ENCODE assay signal across 8 mouse cellular contexts in the genomic region with DNA sequence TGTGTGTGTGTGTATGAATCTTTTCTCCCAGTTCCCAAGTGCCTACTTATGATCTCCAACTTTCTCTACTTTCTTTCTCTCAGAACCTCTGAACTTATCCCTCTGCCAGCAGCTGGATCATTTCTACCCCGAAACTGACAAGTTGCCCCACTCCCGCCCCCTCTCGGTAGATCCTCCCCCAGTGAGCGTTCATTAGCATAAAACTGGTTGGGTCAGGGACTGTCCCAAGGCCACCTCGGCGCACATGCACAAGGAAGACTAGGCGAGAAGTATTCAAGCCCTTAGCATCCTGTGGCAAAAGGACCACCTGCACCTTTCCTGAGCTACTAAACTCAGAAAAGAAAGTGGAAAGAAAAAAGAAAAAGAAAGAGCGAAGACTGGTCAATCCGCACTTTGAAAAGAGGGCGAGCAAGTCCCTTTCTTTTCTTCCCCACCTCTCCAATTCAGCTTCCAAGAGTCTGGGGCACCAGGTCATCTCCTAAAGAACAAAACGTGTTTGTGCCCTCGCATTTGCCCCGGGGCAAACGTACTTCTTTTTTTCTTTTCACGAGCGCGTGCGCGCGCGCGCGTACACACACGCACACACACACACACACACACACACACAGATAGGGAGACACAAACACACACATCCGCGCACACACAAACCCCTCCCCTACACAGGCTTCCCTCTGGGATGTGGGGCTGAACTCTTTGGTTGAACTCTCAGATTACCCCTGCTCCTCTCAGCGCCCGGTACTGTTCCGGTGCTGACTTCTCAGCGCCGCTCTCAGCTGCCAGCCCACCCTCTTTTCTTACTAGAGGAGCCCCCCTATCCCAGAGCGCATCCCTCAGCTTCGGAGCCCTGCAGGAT. TPM values are rescaled to one million over a fixed set of nuclear protein-coding genes. Genes with fewer than 3 reads are reported as not detected.
DNase-seq lines count a peak whose midpoint lies in the region; ATAC-seq and TF ChIP-seq lines count a peak whose summit lies in the region.

No protein-coding gene starts in this region.

- no peaks in the 10 kb centered on the region for H3K36me3 ChIP-seq in intestine, embryonic 16.5 days (ENCODE audit: control insufficient read depth, insufficient read depth, low read length)
- H3K36me3 ChIP-seq in liver, postnatal 0 days (replicated peaks; ENCODE audit: insufficient read depth, low read length) = no peaks in the 10 kb centered on the region
- H3K36me3 ChIP-seq in neural tube, embryonic 15.5 days = no peaks in the 10 kb centered on the region

- TF ChIP-seq CTCF in liver, postnatal 0 days (IDR thresholded peaks at IDR 0.05; ENCODE audit: low read depth) = peak; percentile 38

- no peaks in the 10 kb centered on the region for H3K4me1 ChIP-seq in intestine, embryonic 16.5 days (ENCODE audit: control insufficient read depth, insufficient read depth, low read length)
- H3K4me1 ChIP-seq in liver, postnatal 0 days (ENCODE audit: insufficient read depth) = peaks cover 13% of the 10 kb centered on the region
- H3K4me1 ChIP-seq in neural tube, embryonic 15.5 days = peaks cover 14% of the 10 kb centered on the region

- peak overlapping the region; percentile 66 for H3K27ac ChIP-seq in intestine, embryonic 16.5 days (ENCODE audit: low read length)
- H3K27ac ChIP-seq in liver, postnatal 0 days (ENCODE audit: low read depth) = 0 out of 2 replicates have a peak overlapping the region, but pooled peaks have one; percentile 49
- peak overlapping the region; percentile 94 for H3K27ac ChIP-seq in neural tube, embryonic 15.5 days (replicated peaks)

- peak; percentile 14; the same call in 1 of the 2 replicates for ATAC-seq in frontal cortex, adult (ENCODE audit: low TSS enrichment)
- peak; percentile 57 for ATAC-seq in granulocyte monocyte progenitor cell, adult 5-6 weeks (replicated peaks; ENCODE audit: poor library complexity, severe bottlenecking)
- ATAC-seq in intestine, embryonic 16.5 days = peak; percentile 62
- ATAC-seq in liver, postnatal 0 days = peak; percentile 32
- peak; percentile 48 for ATAC-seq in neural tube, embryonic 15.5 days (ENCODE audit: low FRiP score)
- no peak for ATAC-seq in monocyte, adult 5-6 weeks (replicated peaks; ENCODE audit: insufficient number of reproducible peaks, low FRiP score, low TSS enrichment, poor library complexity, severe bottlenecking)

- DNase-seq in frontal cortex, adult 2 months (ENCODE audit: extremely low spot score in 1 of 2, low spot score in 1 of 2) = no peak
- DNase-seq in cerebellum, postnatal 10 days = peak; percentile 62 to 69
- peak; percentile 36 for DNase-seq in liver, postnatal 0 days

- WGBS in intestine, embryonic 16.5 days = 1% methylated on average over 33 of the region's 33 CpGs
- under 1% methylated on average over 33 of the region's 33 CpGs for WGBS in liver, postnatal 0 days (ENCODE audit: insufficient replicate concordance)
- WGBS in neural tube, embryonic 15.5 days = under 1% methylated on average over 33 of the region's 33 CpGs

- peak overlapping the region; percentile 94 for H3K4me2 ChIP-seq in intestine, embryonic 16.5 days (ENCODE audit: low read depth, low read length)
- H3K4me2 ChIP-seq in liver, postnatal 0 days (ENCODE audit: low read depth, low read length) = peak overlapping the region; percentile 81
- H3K4me2 ChIP-seq in neural tube, embryonic 15.5 days = peak overlapping the region; percentile 85

- TF ChIP-seq EP300 in liver, postnatal 0 days (IDR thresholded peaks at IDR 0.05; ENCODE audit: low read depth) = no peak

- H3K9me3 ChIP-seq in intestine, embryonic 16.5 days (ENCODE audit: control insufficient read depth, low read length) = no peaks in the 10 kb centered on the region
- no peaks in the 10 kb centered on the region for H3K9me3 ChIP-seq in liver, postnatal 0 days (ENCODE audit: low read length)
- H3K9me3 ChIP-seq in neural tube, embryonic 15.5 days (replicated peaks) = no peaks in the 10 kb centered on the region

- H3K4me3 ChIP-seq in intestine, embryonic 16.5 days (ENCODE audit: low read length) = peak overlapping the region; percentile 73
- peak overlapping the region; percentile 58 for H3K4me3 ChIP-seq in liver, postnatal 0 days (ENCODE audit: low read depth, low read length)
- peak overlapping the region; percentile 85 for H3K4me3 ChIP-seq in neural tube, embryonic 15.5 days (replicated peaks)

- 0 out of 2 replicates have a peak, but pooled peaks cover 3% of the 10 kb centered on the region for H3K27me3 ChIP-seq in intestine, embryonic 16.5 days (replicated peaks; ENCODE audit: control insufficient read depth, insufficient read depth, low read length)
- H3K27me3 ChIP-seq in liver, postnatal 0 days (ENCODE audit: insufficient read depth, low read length) = peaks cover 38% of the 10 kb centered on the region
- H3K27me3 ChIP-seq in neural tube, embryonic 15.5 days (replicated peaks) = no peaks in the 10 kb centered on the region

- H3K9ac ChIP-seq in intestine, embryonic 16.5 days (ENCODE audit: low read depth, low read length) = peak overlapping the region; percentile 73
- peak overlapping the region; percentile 45 for H3K9ac ChIP-seq in liver, postnatal 0 days (replicated peaks)
- H3K9ac ChIP-seq in neural tube, embryonic 15.5 days (replicated peaks) = peak overlapping the region; percentile 86

RNA-seq across cellular contexts. Expression of a gene that starts 2.2 kb away (rescaled TPM):
- polyA plus RNA-seq in frontal cortex, adult 2 months (2012; rRNA removed) = 1.8 and 1.9 TPM in 2 replicates
- total RNA-seq in granulocyte monocyte progenitor cell, adult 5-6 weeks (2014; fragmentation: Nextera tagmentation) = 12.9 and 16.9 TPM in 2 replicates
- total RNA-seq in granulocyte monocyte progenitor cell, adult 5-6 weeks (2017) = 7.1 and 9.9 TPM in 2 replicates
- polyA plus RNA-seq in intestine, embryonic 16.5 days (2015; fragmentation: Nextera tagmentation; extraction: Ambion mirVana) = 1.7 and 1.9 TPM in 2 replicates
- 0.36 and 0.39 TPM in 2 replicates for polyA plus RNA-seq in liver, postnatal 0 days (2015; fragmentation: Nextera tagmentation; extraction: Ambion mirVana)
- polyA plus RNA-seq in neural tube, embryonic 15.5 days (2015; fragmentation: Nextera tagmentation; extraction: Ambion mirVana) = 12.6 and 14.9 TPM in 2 replicates
- 0.39 to 1.5 TPM (median 0.86 TPM) in 3 replicates for total RNA-seq in monocyte, adult 5-6 weeks (2017)

Comparison
In these comparisons a context has a peak if more than half of its experiments do, and no peak if none do; other contexts are left out.
1. DNase-seq: peak in cerebellum, postnatal 10 days (2 of 2) and liver, postnatal 0 days (single experiment); none in frontal cortex, adult 2 months (0 of 2).
2. Peak in every context shown above with its lines, with median percentiles within 50 percentile points of each other: H3K27ac ChIP-seq, H3K4me2 ChIP-seq, H3K4me3 ChIP-seq and H3K9ac ChIP-seq.